Mouse (Mus musculus): ENCODE data around the gene Wdr20rt.
"Not testable (repeated sequence)": the region's sequence is repeated elsewhere in the genome, so short reads cannot be mapped to it uniquely, and the experiment has no call there.

Gene Wdr20rt

DNA sequence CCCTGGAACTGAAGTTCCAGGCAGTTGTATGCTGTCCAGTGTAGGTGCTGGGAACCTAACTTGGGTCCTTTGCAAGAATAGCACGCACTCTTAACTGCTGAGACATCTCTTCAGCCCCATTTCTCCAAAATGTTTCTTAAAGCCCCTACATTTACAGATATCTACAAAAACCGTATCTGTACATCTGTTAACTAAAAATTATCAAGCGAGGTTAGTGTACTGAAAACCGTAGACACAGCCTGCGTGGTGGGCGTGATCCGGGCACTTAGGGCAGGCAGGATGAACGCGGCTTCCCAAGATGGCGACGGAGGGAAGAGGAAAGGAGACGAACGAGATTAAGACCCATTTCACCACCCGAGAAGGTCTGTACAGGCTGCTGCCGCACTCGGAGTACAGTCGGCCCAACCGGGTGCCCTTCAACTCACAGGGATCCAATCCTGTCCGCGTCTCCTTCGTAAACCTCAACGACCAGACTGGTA is at the start of gene Wdr20rt:
Gene Wdr20rt, plus strand, starts transcription at position 51 of the 479 bp plus-strand sequence.
- no peak for DNase-seq (ENCODE audit: low spot score)

DNA sequence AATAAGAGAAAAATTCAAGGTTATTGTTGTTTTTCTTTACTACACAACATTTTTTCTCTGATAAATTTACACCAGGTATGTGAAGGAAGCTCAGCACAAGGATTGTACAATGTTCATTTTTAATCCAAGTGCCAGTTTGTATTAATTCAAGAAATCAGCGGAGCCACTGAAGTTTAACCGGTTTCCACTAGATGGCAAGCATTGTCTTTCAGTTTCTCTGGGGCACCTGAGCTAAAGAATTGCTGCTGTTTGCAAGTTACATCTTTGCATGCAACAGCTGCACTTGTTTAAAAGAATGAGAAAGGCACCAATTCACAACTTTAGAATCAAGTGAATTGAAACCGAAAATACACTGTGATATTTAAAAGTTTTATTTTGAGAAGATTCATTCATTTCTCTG is 38.0 kb upstream of the Wdr20rt start:
- no peak for DNase-seq (ENCODE audit: low spot score)

DNA sequence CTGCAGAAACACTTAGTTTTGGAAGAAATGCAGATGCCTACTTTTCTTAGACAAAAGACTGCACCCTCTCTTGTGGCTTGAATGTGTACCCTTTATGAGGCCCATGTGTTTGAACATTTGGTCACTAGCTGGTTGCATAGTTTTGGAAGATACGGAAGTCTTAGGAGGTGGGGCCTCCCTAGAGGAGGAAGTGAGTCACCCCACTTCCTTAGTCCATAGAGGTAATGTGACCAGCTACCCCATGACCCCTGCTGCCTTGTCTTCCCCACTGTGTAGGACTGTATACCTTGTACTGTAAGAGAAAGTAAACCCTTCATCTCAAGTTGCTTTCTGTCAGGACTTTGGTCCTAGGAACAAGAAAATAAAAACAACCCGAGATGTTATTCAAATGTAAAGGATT is 36.1 kb upstream of the Wdr20rt start:
- no peak for DNase-seq (ENCODE audit: low spot score)

DNA sequence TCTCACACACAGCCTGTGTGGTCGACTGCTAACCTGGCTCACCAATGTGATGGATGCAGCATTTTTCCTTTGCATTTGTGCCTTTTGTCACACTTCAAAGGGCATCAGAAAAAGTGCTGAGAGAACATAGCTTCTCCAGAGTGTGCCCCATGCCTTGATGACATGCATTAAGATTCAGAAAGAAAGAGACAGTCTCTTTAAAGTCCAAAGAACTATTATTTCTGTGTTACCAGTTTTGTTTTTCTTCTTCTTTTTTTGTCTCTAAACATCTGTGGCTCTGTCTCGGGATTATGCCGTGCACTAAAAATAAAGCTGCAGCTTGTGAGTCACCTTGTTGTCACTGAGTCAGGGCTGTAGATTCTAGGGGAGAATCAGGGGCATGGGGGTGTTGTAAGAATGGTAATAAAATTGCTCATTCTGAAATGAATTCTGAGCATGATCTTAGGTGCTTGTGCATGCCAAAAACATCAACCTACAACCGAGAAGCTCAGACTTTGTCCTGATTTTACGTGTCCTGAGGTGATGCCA is 31.2 kb upstream of the Wdr20rt start:
- DNase-seq (ENCODE audit: low spot score): no peak

DNA sequence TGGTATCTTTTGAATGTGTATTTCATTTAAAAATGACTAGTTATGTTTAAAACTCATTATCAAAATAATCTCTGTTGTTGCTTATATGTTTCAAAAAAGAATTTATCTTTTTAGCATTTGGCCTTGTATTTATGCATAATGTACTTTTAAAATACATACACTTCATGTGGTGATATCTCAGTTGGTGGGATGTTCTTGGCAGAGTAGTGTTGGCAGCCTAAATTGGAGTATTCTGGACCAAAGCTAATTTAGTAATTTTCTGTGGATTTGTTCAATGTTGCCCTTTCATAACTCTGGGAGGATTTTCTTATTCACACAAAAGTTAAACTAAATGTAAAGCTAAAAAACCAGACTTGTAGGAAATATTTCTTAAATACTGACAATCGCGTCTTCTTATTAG is 23.5 kb upstream of the Wdr20rt start:
- no peak for DNase-seq (ENCODE audit: low spot score)

DNA sequence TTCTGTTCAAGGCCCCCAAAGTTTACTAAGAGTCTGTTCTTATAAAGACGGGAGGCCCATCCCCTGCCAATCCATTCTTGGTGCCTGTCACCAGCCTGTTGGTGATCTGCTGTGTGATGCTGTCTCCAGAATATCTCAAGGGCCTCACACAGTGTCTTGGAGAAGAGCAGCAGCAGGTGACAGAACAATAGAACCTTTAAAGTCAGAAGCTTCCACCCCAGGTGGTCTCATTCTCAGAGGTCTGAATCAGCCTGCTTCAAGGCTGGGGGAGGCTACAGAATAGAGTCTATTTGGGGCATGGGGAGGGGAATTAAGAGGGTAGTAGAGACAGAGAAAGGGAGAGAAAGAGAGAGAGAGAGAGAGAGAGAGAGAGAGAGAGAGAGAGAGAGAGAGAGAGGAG is 18.9 kb upstream of the Wdr20rt start:
- DNase-seq (ENCODE audit: low spot score): no peak

DNA sequence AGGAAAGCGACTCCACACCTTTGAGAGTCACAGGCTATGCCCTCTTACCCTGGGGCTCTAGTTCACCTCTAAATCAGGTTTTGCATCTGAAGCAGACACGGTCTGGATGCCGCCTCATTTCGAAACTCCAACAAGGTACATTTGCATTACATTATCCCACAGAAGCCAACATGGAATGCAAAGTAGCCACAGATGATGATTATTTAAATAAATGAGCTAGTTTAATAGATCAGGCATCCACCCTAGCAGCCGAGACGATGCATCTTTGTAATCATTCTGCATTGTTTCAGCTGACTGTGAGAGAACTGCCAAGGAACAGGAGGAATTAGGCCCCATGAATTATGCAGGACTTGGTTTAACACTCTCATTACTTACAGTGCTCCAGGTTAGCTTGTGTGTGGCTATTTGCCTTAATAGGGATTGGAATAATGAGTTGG is 8.9 kb upstream of the Wdr20rt start:
- no peak for DNase-seq (ENCODE audit: low spot score)

DNA sequence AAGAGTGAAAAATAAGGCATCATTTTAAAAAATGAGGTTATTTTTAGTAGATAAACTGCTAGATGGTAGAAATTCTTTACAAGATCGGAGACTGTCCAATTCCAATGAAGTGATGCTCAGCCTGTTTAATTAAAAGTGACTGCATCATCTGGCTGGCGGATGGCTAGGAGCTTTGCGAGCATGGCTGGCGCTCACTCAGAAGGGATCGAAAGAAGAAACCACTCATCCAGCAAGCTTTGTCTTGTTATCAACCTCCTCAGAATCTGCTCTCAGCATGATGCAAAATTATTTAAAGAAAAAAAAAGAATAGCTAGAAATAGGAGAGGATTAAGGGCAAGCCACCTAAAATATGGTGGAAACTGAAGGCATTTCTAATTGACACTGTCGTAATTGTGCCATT is 3.3 kb downstream of the Wdr20rt start:
- no peak for DNase-seq (ENCODE audit: low spot score)

DNA sequence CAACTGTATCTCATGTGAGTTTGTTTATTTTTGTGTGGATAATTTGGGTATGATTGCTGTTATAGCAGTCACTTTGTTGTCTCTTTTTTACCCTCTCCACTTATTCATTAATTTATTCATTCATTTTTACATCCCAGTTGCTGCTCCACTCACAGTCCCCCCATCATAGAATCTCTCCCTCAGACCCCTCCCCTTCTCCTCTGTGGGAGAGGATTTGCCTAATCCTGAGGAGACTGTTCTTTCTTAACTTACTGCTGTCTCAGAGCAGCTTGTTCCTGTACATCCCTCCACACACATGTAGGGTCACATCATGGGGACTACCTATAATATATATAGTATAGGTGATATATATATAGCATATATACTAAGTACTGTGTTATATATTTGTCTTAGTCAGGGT is 3.7 kb downstream of the Wdr20rt start:
- DNase-seq (ENCODE audit: low spot score): no peak

DNA sequence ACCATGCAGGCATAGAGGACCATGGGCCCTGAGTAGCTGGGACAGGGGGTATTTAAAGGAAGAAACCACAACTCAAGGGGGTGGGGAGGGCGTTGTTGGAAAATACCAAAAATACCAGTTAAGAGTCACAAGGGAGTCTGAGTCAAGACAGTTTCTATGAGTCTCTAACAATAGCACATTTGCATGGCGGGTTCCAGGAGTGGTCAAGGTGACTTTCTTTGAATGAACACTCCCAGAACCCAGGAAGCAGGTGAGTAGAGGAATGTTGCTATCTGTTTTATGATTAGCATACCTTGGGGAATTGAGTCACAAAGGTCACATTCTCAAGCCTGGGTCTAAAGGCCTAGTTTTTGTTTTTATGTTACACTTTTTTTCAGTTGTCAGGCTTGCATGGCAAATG is 7.5 kb downstream of the Wdr20rt start:
- not testable (repeated sequence) for DNase-seq (ENCODE audit: low spot score)

DNA sequence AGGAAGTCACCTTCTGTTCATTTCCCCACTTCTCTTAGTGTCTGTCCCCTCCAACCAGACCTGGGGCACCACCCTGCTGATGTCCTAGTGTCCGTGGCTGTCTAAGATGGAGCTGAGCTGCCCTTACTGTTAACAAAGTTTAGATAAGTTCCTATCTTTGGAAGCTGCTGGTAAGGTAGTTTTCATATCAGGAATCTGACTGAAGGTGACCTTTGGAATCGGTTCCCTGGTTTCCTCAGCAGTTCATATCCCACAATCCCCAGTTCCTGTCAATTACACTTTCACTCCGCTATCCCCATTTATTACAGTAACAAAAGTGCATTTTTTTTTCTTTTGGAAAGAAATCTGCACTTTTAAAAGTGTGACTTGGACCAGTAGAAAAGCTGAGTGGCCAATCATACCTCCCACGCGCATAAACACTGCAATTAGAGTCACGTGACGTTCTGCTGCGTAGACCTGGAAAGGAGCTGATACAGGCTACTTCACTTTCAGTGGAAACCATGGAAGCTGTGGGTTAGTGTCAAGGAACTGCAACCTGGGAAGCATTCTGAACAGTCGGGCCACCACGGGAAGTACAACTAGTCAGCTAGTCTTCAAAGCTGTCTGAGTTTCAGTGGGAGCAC is 24.9 kb downstream of the Wdr20rt start:
- no peak for DNase-seq (ENCODE audit: low spot score)

DNA sequence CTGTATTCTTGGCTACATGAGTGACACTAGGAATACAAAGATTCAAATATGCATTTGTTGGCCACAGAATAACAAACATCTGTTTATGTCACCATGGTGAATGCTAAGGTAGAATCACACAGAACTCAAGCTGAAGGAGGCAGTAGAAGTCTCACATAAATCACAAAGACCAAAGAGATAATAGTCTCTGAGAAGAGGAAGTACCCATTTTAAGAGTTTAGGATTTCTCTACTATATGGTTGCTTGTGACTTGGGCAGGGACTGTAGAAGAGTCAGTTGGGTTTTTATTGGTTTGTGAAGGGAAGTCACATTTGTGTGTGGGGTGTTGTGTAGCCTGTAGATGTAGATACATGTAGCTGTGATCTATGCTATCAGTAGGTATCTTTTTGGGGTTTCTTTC is 31.6 kb downstream of the Wdr20rt start:
- no peak for DNase-seq (ENCODE audit: low spot score)

DNA sequence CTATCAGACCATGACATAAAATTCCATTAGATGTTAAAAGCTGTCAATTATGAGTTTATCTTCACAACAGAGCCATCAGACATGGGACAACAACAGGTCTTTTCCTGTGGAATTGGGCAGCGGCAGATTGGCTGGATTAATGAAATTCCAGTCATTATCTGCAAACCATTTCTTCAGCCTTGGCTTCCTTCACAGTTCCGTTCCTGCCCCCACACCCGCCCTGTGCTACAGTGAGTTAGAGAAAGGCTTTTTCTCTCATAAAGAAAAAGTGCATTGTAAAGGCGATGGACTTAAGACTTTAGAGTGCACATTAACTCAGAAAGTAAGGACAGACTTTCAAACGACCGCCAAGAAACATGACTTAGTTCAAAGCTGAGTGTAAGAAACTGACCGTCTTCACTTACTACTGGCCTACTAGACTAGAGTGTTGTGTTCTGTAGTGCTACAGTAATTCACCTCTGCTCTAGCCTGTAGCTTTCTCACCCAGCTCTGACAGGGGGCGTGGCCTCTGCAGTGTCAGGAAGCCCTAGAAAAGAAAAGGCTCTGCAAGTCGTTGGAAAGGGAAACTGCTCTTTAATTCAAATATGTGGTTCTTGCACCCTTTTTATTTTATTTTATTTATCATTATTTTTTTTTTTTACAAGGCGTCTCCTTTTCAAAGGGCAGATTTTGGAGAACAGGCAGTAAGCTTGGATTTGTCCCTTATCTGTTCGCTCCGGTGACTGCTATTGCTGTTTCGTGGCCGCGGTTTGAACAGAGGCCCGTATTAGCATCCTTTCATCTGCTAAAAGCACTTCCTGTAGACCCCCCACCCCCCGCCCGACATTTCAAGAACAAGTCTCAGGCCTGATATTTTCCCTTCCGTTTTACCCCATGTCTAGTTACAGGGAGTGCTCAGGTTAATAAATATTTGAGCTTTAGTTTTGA is 33.2 kb downstream of the Wdr20rt start:
- DNase-seq (ENCODE audit: low spot score): no peak

DNA sequence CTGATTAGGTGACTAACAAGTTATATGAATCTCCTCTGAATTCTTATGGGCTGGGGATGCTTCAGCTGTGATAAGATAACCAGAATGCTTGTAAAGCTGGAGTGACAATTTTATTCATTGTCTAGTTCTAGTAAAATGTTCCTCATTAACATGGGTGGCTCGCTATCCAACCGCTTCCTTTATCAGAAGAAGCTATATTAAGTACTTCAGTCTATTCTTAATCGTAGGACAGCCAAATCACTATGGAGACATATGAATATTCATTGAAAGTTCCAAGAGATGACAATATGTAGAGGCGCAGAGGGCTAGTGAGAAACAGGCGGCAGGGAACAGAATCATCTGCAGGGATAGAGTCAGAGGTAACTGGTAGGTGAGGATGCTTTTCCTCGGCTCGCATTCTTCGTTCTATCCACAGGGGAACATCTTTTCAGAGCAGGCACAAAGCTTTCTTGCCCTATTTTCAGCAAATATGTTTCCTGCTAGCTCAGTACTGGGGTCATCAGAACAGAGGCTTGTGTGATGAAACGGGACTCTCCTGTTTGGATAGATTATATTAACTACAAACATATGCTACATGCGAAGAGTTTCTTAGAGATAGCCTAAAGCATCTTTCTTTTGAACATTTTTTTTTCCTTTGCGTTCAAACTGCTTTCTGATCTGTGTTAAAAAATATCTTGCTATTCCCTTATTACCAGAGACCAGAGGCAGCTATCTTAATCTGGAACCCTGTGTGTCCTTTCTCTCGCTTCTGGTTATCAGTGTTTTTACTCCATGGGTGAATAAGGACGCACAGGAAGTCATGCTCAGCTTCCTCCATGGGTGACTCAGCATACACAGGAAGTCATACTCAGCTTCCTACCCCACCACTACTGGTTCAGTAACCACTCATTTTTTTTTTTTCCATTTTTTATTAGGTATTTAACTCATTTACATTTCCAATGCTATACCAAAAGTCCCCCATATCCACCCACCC is 34.1 kb downstream of the Wdr20rt start:
- peak; percentile 29 for DNase-seq (ENCODE audit: low spot score)

DNA sequence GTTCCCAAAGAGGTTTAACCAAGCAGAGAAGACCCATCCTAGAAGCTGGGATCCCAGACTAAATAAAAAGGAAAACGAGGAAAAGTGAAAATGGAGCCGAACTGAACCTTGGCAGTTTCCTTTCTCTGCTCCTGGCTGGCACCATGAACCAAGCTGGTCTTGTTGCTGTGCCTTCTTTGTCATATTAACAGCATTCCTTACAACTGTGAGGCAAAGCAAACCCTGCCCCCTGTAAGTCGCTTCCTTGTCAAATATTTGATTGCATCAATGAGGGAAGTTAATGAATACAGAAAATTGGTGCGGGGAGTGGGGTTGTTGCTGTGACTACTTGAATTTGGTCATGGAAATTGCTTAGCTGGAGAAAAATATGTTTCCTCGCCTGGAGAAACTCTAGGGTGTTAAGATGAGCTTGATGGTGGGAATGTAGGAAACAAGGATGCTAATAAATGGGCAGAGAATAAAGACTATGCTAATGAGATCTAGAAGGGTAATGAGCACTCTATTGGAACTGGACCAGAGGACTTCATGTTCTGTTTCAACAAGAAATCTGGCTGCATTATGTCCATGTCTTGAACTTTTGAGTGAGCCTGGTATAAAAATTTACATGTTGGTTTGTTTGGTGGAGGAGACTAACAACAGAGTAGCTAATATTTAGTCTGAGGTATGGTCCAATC is 43.1 kb downstream of the Wdr20rt start:
- no peak for DNase-seq (ENCODE audit: low spot score)

DNA sequence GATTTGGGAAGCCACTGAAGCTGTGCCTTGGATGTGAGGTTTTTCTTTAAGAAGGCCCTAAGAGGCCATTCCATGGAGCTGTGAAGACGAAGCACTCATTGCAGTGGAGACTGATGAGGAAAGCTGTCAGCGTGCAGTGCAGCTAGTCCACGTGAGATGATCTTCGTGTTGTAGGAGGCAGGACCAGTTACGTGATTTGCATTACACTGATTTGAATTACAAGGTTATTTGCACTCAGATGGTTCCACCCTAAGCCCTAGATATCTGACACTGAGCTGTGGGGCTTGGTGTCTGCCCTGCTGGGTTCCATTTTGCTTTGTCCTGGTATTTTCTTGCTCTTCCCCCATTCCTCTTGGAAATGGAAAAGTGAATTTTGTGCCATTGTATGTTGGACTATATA is 44.1 kb downstream of the Wdr20rt start:
- no peak for DNase-seq (ENCODE audit: low spot score)

DNA sequence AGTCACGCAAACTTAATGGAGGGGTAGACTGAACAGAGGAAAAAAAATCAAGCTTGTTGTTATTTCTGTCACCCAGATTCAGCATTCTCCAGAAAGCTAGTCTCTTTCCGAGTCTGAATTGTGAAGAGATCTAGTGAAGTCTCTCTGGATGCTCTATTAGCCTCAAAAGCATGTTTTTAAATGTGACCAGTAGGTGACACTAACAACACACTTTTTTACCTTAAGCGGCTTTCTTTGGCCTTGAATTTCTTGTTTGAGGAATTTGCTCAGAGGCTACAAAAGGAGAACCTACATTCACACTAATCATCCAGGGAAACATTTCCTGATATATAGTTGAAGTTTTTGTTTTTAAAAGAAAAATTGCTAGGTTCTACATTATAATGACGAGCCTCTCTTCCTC is 48.5 kb downstream of the Wdr20rt start:
- DNase-seq (ENCODE audit: low spot score): no peak
